Mouse (Mus musculus) Muller cell, postnatal 12 days (primary cell): ENCODE data around the gene Mta2.
A peak's percentile ranks its signal among the peaks of the same experiment; 100 is the strongest.

Source experiments
- DNase-seq: peaks from one replicate; pipeline ENCODE4 v3.0.0-alpha.2; 2015; ENCODE audit errors: inconsistent ontology term

Mta2 gene

DNA sequence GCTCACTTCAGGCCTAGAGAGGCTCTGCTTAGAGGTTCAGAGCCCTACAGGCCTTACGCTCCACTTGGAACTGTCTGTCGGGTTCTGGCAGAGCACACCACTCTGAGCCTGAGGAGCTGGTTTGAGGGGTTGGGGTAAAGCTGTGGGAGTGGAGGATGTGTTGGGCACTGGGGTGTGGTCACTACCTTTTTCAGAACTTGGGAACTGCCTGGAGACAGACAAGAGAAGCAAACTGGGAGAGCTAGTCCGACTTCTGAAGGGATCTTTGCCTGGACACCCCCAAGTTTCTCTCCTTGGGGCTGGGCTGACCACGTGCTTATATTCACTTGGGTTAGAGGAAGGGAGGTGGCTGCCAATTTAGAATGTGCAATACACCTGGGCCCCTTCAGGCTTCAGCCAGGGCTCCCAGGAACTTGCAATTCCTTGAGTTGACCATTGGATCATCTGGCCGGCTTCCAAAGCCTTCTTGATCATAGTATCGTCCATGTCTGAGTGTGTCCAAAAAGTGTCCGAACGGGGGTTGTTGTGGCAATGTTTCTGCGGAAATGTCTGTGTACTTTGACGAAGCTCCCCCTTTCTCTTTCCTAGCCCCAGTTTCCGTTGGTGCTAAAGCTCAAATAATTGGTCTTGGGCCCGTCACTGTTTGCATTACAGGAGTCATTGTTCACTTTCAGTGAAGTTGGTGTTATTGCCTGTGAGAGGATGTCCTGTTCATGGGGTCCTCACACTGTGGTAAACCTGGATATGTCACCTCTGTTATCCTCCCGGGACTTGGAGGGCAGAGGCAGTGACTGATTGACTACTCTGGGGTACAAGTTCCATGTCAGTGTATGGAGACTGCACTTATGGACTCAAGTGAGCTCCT, 50.4 kb downstream of the Mta2 start:
- DNase-seq: no peak

DNA sequence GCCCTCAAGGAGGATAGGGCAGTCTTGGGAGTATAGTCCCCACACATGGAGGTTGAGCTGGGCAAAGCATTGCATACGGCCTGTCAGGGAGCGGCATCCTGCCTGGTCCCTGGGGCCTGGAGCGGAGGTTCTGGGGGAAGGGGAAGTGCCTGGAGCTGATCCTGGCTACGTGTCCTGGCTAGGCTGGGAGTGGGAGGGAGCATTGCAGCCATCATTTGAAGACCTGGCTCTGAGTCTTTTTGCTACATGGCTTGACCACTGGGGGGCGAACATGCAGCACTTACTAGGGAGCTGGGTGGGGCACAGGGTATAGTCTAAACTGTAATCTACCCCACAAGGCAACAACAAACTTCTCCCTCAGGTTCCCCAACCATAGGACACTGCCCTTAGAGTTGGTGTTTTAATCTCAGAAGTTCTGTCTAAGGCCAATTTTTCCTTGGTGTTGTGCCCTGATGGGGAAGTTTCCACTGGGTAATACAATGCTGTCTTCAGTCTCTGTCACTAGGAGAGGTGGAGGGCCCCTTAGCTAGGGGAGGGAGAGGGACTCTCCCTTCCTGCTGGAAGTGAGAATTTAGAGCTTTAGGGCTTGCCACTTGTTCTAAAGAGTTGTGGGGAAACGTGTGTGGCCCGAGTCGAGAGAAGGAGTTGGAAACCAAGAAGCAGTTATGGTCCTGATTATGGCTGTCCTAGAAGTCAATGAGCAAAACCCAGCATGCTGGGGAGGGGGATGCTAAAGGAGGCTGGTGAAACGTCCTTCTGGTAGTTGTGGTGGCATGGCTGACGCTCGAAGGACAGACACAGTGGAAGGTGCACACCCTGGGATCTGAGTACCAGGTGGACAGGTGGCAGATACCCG, 51.3 kb downstream of the Mta2 start:
- peak; percentile 69 for DNase-seq

- DNase-seq: no peak
Measured at GRCm38 (mm10) chr19:8993625-8993912, 51.9 kb downstream of the Mta2 start.

DNA sequence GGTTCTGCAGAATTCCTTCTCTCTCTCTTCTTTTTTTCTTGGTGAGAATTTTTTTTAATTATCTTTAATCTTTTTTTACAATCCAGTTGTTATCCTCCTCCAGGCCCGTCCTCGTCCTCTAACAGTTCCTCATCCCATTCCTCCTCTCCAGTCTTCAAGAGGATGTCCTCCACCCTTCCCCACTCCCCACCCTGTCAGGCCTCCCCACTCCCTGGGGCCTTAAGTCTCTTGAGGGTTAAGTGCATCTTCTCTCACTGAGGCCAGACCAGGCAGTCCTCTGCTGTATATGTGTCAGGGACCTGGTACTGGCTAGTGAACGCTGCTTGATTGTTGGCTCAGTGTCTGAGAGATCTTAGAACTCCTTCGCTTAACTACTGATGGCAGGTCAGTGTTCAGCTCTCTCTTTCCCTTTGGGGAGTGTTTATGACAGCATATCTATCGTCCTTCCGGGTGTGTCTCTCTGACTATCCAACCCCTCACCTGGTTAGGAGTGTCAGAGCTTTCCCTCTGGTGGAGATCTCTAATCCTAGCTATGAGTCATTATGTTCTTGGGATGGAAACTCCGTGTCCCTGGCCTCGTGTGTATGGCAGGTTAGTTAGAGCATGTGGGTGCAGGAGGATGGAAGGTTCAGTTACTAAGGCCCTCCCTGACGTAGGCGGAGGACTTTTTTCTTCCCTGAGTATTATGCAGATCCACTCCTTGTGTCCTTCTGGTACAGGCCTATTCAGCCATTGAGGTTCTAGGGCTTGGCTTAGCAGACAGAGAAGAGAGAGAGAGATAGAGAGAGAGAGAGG, 53.3 kb downstream of the Mta2 start:
- DNase-seq: no peak

GRCm38 (mm10) chr19:8996601-8997000, 54.9 kb downstream of the Mta2 start:
- DNase-seq: peak; percentile 36

- peak; percentile 90 for DNase-seq
Measured at GRCm38 (mm10) chr19:8997546-8997945, 55.9 kb downstream of the Mta2 start.

GRCm38 (mm10) chr19:8998546-8998945, 56.9 kb downstream of the Mta2 start:
- no peak for DNase-seq

GRCm38 (mm10) chr19:8999223-8999622, 57.5 kb downstream of the Mta2 start:
- DNase-seq: no peak
